Mouse (Mus musculus) liver, embryonic 15.5 days (tissue): ENCODE results near the gene Traf3ip2. TPM values are rescaled to one million over a fixed set of nuclear protein-coding genes. Genes with fewer than 3 reads are reported as not detected.
A peak's percentile ranks its signal among the peaks of the same experiment; 100 is the strongest.

Source experiments
- ATAC-seq: fragments of 200-750 bp; cut with Nextera tagmentation; 2 replicates; pipeline ENCODE4 v1.8.0; 2017; ENCODE audit warnings: moderate number of reproducible peaks, mild to moderate bottlenecking, moderate library complexity; ENCODE audit not compliant: insufficient read depth
- H3K27ac ChIP-seq: fragments of 300-500 bp; sonication (generic); replicated peaks from 2 replicates; pipeline ENCODE4 v1.5.1; 2015; ENCODE audit warnings: mild to moderate bottlenecking, inconsistent platforms
- H3K27me3 ChIP-seq: fragments of 300-500 bp; sonication (generic); 2 replicates; pipeline ENCODE4 v1.6.1; 2015; ENCODE audit warnings: mild to moderate bottlenecking, inconsistent platforms
- H3K36me3 ChIP-seq: fragments of 300-500 bp; sonication (generic); replicated peaks from 2 replicates; pipeline ENCODE4 v1.6.1; 2015; ENCODE audit warnings: moderate library complexity, mild to moderate bottlenecking, inconsistent platforms
- H3K4me1 ChIP-seq: fragments of 300-500 bp; sonication (generic); replicated peaks from 2 replicates; pipeline ENCODE4 v1.6.1; 2015; ENCODE audit warnings: inconsistent platforms
- H3K4me2 ChIP-seq: fragments of 300-500 bp; sonication (generic); 2 replicates; pipeline ENCODE4 v1.6.1; 2015; ENCODE audit warnings: moderate library complexity, mild to moderate bottlenecking, inconsistent platforms
- H3K4me3 ChIP-seq: fragments of 300-500 bp; sonication (generic); replicated peaks from 2 replicates; pipeline ENCODE4 v1.5.1; 2015; ENCODE audit warnings: mild to moderate bottlenecking, inconsistent platforms
- H3K9ac ChIP-seq: fragments of 300-500 bp; sonication (generic); 2 replicates; pipeline ENCODE4 v1.6.1; 2015; ENCODE audit warnings: moderate library complexity, mild to moderate bottlenecking, inconsistent platforms
- H3K9me3 ChIP-seq: fragments of 300-500 bp; sonication (generic); replicated peaks from 2 replicates; pipeline ENCODE4 v1.6.1; 2016; ENCODE audit warnings: inconsistent platforms
- WGBS: fragments of 180-500 bp; shearing (Covaris S2); methylation state at CpG from one replicate; pipeline ENCODE4 v1.1.7; 2015; ENCODE audit warnings: mixed read lengths; ENCODE audit not compliant: insufficient replicate concordance; 5-methylcytosine and 5-hydroxymethylcytosine counted together
- polyA plus RNA-seq: library from polyadenylated mRNA; unstranded; fragments of >200 nt; fragmentation: Nextera tagmentation; extraction: Ambion mirVana; gene quantifications from 2 replicates; pipeline ENCODE4 v1.2.1, GENCODE M21; 2015

Gene Traf3ip2
- polyA plus RNA-seq, 1 experiment from 2014 or later: 1.6 TPM

DNA sequence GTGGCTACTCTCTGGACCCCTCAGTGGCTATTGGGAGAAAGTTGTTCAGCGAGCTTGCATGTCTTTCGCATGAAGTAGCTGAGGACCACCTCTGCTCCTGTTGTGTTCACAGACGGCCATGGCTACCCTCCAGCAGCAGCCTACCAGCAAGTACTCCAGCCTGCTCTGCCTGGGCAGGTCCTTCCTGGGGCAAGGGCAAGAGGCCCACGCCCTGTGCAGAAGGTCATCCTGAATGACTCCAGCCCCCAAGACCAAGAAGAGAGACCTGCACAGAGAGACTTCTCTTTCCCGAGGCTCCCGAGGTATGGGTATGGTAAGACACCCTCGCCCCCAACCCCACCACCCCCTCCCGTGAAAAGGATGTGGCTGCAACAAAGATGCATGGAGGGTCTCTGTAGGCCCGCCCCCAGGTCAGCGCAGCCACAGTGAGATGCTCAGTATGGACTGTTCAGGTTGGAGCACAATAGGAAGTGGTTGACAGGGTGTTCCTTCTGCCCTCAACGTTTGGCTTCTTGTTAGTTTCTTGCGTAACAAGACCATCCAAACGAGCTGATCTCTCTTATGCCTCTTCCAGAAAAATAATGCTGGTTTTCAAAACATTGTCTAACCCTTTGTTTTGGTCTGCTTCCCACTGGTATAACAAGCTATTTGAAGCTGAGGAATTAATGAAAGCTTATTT is 21.8 kb downstream of the Traf3ip2 start:
- no peak for ATAC-seq
- Histone ChIP-seq H3K36me3 (no peaks in the 10 kb centered on the region), H3K27me3 (no peaks in the 10 kb centered on the region), H3K4me2 (no peak overlapping the region), H3K4me1 (no peaks in the 10 kb centered on the region), H3K27ac (no peak overlapping the region), H3K4me3 (no peak overlapping the region), H3K9me3 (no peaks in the 10 kb centered on the region), H3K9ac (no peak overlapping the region)
- 62% methylated on average over 13 of the region's 13 CpGs for WGBS

DNA sequence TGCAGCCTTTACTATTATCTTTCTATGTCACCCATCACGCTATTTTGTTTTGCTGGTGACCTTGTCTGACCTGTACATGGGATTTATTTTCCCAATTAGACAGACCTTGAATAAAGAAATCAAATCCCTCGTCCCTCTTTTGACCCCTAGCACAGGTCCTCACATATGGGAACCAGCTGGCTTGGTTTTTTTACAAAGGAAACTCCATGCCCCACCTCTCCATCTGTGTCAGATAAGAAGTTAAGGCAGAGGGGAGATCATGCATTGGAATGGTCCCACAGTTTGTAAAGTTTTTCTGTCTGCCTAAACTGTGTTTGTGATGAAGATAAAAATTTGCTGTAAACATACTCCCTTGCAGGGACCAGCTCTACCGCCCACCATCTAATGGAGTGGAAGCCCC is 26.1 kb downstream of the Traf3ip2 start:
- 52% methylated on average over 3 of the region's 3 CpGs for WGBS
- no peak for ATAC-seq
- Histone ChIP-seq H3K4me3 (no peak overlapping the region), H3K27me3 (no peaks in the 10 kb centered on the region), H3K27ac (no peak overlapping the region), H3K4me2 (no peak overlapping the region), H3K36me3 (no peaks in the 10 kb centered on the region), H3K4me1 (no peaks in the 10 kb centered on the region), H3K9me3 (no peaks in the 10 kb centered on the region), H3K9ac (no peak overlapping the region)

- Histone ChIP-seq H3K4me1 (no peaks in the 10 kb centered on the region), H3K27ac (no peak overlapping the region), H3K4me2 (no peak overlapping the region), H3K27me3 (no peaks in the 10 kb centered on the region), H3K4me3 (no peak overlapping the region), H3K9ac (no peak overlapping the region), H3K36me3 (no peaks in the 10 kb centered on the region), H3K9me3 (no peaks in the 10 kb centered on the region)
- ATAC-seq: no peak
- WGBS: 66% methylated on average over 5 of the region's 5 CpGs
Measured at GRCm38 (mm10) chr10:39639783-39640182, 27.0 kb downstream of the Traf3ip2 start.

DNA sequence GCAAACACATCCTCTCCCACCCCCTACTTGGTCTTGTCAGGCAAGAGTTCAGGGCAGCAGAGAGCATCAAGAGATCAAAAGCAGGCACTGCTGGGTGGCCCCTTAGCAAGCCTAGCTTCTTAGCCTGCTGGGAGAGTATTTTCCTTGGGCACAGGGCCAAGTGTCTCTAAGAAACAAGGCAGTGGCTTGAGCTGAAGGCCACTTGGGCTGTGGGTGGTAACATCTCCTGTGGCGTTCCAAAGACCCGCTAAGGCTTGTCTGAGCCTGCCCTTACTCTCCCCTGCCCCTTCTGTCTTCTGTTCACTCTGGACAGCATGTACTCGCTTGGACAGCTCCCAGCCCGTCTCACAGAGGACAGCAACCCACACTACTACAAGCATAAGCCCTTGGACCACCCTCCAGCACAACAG is 28.1 kb downstream of the Traf3ip2 start:
- H3K27me3 ChIP-seq: no peaks in the 10 kb centered on the region
- H3K9me3 ChIP-seq: no peaks in the 10 kb centered on the region
- no peak overlapping the region for H3K9ac ChIP-seq
- no peak overlapping the region for H3K4me2 ChIP-seq
- no peaks in the 10 kb centered on the region for H3K4me1 ChIP-seq
- no peak for ATAC-seq
- H3K4me3 ChIP-seq: no peak overlapping the region
- 51% methylated on average over 4 of the region's 4 CpGs for WGBS
- H3K36me3 ChIP-seq: no peaks in the 10 kb centered on the region
- no peak overlapping the region for H3K27ac ChIP-seq

GRCm38 (mm10) chr10:39645789-39646628 is 33.3 kb downstream of the Traf3ip2 start:
- Histone ChIP-seq H3K9me3 (no peaks in the 10 kb centered on the region), H3K4me3 (no peak overlapping the region), H3K4me2 (no peak overlapping the region), H3K27ac (no peak overlapping the region), H3K9ac (no peak overlapping the region), H3K36me3 (no peaks in the 10 kb centered on the region), H3K4me1 (peaks cover 15% of the 10 kb centered on the region), H3K27me3 (no peaks in the 10 kb centered on the region)
- WGBS: 30% methylated on average over 6 of the region's 6 CpGs
- no peak for ATAC-seq

GRCm38 (mm10) chr10:39646629-39647019 is 33.9 kb downstream of the Traf3ip2 start:
- no peaks in the 10 kb centered on the region for H3K27me3 ChIP-seq
- peaks cover 15% of the 10 kb centered on the region for H3K4me1 ChIP-seq
- H3K36me3 ChIP-seq: no peaks in the 10 kb centered on the region
- H3K4me3 ChIP-seq: no peak overlapping the region
- H3K27ac ChIP-seq: no peak overlapping the region
- H3K9ac ChIP-seq: no peak overlapping the region
- H3K9me3 ChIP-seq: no peaks in the 10 kb centered on the region
- WGBS: 35% methylated on average over 14 of the region's 14 CpGs
- ATAC-seq: no peak
- H3K4me2 ChIP-seq: no peak overlapping the region

DNA sequence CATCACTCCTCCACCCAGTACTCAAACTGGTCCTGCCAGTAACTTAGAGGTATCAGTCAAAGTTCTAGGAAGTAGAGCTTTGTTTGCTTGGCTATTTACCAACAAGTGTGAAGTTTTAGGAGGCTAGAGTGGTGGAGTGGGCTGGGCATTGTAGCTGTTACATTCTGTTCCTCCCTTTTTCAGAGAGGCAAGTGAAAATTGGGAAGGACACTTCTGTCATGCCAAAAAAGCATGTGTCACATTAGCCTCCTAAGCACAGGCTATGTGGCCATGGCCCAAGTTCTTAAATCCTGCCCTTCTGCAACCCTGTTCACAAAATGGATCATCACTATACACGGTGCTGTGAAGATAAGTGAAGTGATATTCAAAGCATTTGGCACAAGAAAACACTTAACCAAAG is 34.4 kb downstream of the Traf3ip2 start:
- H3K9me3 ChIP-seq: no peaks in the 10 kb centered on the region
- H3K4me2 ChIP-seq: no peak overlapping the region
- no peak overlapping the region for H3K4me3 ChIP-seq
- no peak overlapping the region for H3K27ac ChIP-seq
- H3K36me3 ChIP-seq: no peaks in the 10 kb centered on the region
- ATAC-seq: no peak
- no peak overlapping the region for H3K9ac ChIP-seq
- H3K27me3 ChIP-seq: no peaks in the 10 kb centered on the region
- peaks cover 15% of the 10 kb centered on the region for H3K4me1 ChIP-seq
- 33% methylated on average over 1 of the region's 1 CpGs for WGBS

DNA sequence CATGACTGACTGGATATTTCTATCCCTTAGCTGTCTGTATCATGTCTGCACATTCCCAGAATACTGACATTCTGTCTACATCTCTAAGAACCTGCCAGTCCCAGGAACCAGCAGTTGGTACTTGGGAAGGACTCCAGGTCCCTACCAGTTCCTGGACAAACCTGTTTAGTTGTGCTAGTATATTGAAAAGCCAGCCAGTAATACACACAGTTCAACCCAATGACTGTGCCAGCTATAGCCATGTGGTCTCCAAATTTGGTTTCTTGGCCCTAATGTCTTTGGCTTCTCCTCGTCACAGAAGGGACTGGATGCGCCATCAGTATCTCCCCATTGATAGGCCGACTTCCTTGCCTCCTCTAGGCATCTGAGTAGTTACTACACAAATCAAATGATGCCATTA is 35.5 kb downstream of the Traf3ip2 start:
- H3K9ac ChIP-seq: no peak overlapping the region
- ATAC-seq: no peak
- H3K27me3 ChIP-seq: no peaks in the 10 kb centered on the region
- no peaks in the 10 kb centered on the region for H3K36me3 ChIP-seq
- no peak overlapping the region for H3K27ac ChIP-seq
- H3K9me3 ChIP-seq: no peaks in the 10 kb centered on the region
- 77% methylated on average over 3 of the region's 3 CpGs for WGBS
- H3K4me1 ChIP-seq: peaks cover 15% of the 10 kb centered on the region
- no peak overlapping the region for H3K4me3 ChIP-seq
- no peak overlapping the region for H3K4me2 ChIP-seq

DNA sequence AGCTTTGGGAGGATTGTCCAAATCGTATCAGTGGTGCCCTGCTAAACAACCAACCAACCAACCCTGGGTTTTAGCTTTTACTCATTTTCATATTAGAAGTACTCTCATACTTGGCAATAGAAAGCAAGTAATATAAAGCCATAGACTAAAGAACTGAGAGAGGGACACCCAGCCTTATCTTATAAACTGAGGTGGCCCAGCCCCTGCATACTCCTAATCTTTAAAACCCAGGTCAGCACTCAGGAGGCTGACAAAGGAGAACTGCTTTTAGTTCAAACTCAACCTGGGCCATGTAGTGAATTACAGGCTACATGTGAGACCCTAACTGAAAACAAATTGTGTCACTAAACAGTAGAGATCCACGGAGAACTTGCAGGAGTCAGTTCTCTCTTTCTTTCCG is 36.8 kb downstream of the Traf3ip2 start:
- Histone ChIP-seq H3K27ac (no peak overlapping the region), H3K36me3 (no peaks in the 10 kb centered on the region), H3K9ac (no peak overlapping the region), H3K4me3 (no peak overlapping the region), H3K9me3 (no peaks in the 10 kb centered on the region), H3K4me1 (peaks cover 15% of the 10 kb centered on the region), H3K4me2 (no peak overlapping the region), H3K27me3 (no peaks in the 10 kb centered on the region)
- ATAC-seq: 0 out of 2 replicates have a peak, but pooled peaks have one; percentile 34
- 66% methylated on average over 3 of the region's 3 CpGs for WGBS

DNA sequence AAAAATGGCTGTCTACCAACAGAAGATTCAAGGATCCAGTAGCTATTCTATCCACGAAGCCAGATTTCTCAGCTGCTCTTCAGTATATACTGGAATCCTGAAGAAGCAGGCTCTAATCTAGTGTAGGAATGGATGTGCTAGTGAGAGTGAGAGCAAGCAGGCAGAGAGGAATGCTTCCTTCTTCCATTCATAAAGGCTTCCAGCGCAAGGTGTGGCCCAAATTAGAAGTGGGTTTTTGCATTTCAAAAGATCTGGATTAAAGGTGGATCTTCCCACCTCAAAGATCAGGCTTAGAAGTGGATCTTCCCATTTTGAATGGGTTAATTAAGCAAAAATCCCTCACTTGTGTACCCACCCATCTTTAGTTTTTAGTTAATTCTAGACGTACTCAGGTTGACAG is 37.6 kb downstream of the Traf3ip2 start:
- H3K27ac ChIP-seq: no peak overlapping the region

DNA sequence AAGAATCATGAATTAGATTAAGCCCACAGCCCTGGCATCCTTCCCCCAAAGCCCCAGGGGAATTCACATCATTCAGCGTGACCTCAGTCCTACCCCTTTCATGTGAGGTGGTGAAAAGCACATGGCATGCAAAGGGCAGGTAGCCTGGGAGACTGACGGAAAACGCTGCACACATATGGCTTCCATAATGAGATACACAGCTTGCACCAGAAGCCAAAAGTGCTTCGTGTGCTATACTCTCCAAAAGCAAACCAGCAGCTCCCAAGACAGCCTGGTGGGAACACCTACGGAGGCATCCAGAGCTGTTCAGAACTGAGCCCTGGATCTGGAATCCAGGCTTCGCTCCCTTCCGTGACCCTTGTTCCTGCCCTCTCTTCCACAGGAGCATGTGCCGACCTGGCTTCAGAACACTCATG is 41.3 kb downstream of the Traf3ip2 start:
- Histone ChIP-seq H3K4me2 (no peak overlapping the region), H3K9me3 (no peaks in the 10 kb centered on the region), H3K9ac (no peak overlapping the region), H3K27ac (no peak overlapping the region), H3K27me3 (no peaks in the 10 kb centered on the region), H3K4me3 (no peak overlapping the region), H3K36me3 (no peaks in the 10 kb centered on the region), H3K4me1 (peaks cover 9% of the 10 kb centered on the region)
- ATAC-seq: no peak
- 67% methylated on average over 8 of the region's 8 CpGs for WGBS

More for the DNA sequence above, 37.6 kb downstream of the Traf3ip2 start:
- H3K4me1 ChIP-seq: peaks cover 15% of the 10 kb centered on the region
- H3K9me3 ChIP-seq: no peaks in the 10 kb centered on the region
- H3K9ac ChIP-seq: no peak overlapping the region
- 75% methylated on average over 3 of the region's 3 CpGs for WGBS
- no peak for ATAC-seq
- no peaks in the 10 kb centered on the region for H3K27me3 ChIP-seq
- H3K4me2 ChIP-seq: no peak overlapping the region
- no peak overlapping the region for H3K4me3 ChIP-seq
- no peaks in the 10 kb centered on the region for H3K36me3 ChIP-seq
